Mouse (Mus musculus) liver, adult (tissue): ENCODE results near the gene Minar1.

ENCODE experiments used
- GATA4 ChIP-seq: IDR thresholded peaks from 2 replicates; pipeline ENCODE4 v1.6.1; 2014; ENCODE audit warnings: mild to moderate bottlenecking, low read length; ENCODE audit not compliant: insufficient replicate concordance

Minar1 gene

DNA sequence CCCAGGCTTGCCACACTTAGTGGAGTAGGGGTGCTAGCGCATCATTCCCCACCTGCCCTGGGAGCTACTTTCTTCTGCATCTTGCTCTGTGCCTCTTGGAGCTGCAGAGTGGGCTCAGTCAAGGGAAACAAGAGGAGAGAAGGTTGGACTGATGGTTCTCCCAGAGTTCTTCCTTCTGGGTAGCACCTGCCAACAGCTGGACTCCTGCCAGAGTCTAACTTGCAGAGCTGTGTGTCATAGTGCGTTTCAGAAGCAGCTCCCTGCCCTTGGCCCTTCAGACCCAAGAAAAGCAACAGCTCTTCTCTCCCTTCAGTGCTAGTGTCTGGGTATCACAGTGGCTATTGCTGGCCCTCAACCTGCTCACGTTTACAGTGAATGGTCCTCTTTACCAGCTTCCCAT, 30.5 kb downstream of the Minar1 start:
- TF ChIP-seq GATA4, result no peak

DNA sequence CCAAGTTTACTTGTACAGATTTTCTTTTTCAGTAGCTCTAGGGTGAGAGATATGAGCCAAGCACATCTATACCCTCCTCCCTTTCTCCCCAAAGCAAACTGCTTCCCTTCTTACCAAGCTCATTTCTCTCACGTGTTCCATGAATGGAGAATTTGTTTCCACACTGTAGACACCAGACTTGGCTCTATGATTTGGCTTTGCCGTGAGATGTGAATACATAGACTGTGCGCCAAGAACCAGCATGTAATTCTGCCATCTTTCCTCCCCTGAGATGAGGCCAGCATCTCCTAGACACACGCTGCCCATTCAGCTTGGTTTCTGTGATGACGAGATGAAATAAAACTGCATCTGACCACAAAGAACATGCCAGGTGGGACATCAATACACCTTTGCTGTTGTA, 44.5 kb downstream of the Minar1 start:
- TF ChIP-seq GATA4, result no peak

DNA sequence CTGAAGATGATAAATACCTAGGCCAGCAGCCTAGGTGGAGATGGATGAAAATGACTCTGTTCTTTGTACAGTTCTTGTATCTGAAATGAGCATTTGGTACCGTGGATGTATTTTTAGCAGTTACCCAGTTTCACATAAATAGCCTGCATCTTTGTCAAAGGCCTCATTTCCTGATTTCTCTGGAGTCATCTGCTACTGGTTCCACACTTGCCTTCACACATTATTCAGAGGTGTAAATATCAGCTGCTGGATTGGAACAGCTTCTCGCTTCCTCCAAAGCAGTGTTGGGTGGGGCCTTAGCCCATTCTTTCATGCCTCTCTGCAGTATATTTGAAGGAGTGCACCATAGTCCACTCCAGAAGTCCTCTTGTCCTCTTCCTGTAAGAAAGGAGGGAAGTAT, 70.3 kb downstream of the Minar1 start:
- no peak for TF ChIP-seq GATA4
